Mouse (Mus musculus): ENCODE results near the gene Enthd1.

DNA sequence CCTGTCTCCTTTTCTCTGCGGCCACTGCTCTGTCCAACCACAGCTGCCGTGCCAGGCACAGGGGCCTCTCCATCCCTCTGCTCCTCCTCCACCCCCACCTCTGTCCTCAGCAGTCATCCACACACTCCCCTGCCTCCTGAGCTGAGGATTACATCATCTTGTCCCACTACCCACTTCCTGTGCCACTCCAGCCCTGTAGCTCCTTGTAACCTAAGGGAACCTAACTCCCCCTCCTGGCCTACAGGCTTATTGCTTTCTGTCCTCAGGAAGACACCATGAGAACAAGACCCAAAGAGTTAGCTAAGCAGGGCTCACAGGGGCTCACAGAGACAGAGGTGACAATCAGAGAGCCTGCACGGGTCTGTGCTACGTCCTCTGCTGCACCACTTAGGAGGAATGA is 73.5 kb downstream of the Enthd1 start:
- TF ChIP-seq CTCF (IDR thresholded peaks at IDR 0.05; ENCODE audit: low read depth, low read length) (no peak), POLR2A (IDR thresholded peaks at IDR 0.05; ENCODE audit: borderline replicate concordance, low read depth, low read length) (no peak)
